Mouse (Mus musculus) embryo, embryonic 9.5 days (tissue): Measurements from ENCODE around the gene Rexo1.

ENCODE experiments used
- DNase-seq: peaks from one replicate; pipeline ENCODE4 v3.0.0-alpha.2; 2017; ENCODE audit errors: extremely low spot score

Rexo1 gene

DNA sequence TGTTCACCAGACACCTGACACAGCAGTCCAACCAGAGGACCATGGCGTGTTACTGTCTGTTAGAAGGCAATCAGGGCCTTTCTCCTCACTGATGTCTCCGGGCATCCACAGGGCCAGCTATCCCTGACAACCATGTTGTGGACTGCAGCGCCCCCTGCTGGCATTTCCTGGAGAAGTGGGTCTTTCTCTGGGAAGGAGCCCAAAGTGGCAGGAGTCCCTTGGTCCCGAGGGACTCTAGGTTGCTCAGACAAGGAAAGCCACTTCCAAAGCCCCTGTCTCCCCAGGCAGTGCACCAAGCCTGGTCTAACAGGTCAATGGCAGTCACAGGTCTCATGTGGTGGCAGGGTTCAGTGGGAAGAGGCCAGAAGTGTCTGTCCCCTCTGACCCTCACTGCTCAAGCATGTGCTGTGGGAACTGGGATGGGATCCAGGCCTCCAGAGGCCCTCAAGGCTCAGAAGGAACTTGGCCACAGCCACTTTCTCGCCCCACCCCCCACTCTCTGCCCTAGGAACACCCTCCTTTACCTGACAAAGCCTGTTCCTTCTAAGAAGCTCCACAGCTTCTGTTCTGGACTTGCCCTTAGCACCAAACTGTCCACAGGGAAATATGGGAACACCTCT, 3.9 kb downstream of the Rexo1 start:
- DNase-seq: peak; percentile 74

DNA sequence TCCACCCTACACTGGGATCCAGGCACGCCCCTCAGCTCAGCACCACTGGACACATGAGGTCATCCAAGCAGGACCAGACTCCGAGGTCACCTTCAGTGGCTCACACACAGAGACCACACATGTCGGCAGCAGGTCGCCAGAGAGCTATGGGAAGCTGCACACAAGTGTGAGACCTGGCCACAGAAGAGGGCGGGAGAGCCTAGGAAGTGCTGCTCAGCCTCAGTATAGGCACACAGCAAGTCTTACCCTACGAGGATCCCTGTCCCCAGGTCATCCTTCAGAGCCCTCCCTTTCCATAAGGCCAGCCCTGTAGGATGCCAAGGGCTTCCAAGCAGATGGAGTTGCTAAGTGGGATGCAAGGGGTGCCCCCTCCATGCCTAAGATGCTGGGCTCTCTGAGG, 7.4 kb downstream of the Rexo1 start:
- no peak for DNase-seq

DNA sequence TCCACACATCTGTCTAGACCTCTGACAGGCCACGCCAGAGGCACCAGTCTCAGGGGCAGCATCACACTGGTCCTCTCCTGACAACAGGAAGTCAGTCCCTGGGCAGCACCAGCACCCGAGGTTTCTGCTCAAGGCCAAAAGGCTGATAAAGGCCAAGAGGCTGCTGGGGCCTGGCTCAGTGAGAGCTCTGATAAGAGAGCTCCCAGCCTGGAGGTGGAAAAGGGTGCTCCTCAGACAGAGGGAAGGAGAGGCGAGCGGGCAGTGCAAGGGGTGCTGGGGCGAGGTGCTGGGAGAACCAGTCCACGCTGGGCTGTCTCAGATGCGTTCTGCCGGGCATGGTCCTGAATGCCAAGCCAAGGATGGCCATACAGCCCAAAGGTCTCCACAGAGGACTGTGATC, 7.8 kb downstream of the Rexo1 start:
- DNase-seq: no peak

DNA sequence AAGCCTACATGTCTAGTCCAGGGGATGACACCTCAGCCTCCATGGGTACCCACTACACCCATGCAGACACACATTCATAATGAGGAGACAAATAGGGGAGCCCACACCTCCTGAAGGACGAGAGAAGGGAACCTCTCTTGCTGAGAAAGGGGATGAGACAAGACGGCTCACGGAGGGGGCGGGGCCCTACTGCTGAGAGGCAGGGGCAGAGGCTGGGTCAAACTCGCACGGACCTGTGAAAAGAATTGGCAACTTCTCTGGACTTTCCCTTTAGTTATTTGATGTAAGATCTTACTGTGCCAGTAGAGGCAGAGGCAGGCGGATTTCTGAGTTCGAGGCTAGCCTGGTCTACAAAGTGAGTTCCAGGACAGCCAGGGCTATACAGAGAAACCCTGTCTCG, 9.0 kb downstream of the Rexo1 start:
- DNase-seq: no peak

DNA sequence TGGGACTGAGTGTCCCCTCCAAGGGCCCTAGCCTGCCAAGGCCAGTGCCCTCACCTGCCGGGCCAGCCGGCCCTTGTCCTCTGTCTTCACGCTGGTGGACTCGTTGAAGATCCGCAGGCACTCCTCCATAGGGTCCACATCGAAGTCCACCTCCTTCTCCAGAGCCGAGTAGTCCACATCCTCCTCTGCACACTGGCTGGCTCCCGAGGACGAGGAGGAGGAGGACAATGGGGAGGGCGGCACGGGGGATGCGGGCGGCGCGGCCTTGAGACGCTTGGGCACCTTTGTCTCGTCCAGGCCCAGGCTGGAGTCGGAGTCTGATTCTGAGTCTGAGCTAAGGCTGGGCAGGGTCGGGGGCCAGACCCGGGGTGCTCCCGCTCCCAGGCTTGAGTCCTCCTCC, 12.1 kb downstream of the Rexo1 start:
- no peak for DNase-seq

DNA sequence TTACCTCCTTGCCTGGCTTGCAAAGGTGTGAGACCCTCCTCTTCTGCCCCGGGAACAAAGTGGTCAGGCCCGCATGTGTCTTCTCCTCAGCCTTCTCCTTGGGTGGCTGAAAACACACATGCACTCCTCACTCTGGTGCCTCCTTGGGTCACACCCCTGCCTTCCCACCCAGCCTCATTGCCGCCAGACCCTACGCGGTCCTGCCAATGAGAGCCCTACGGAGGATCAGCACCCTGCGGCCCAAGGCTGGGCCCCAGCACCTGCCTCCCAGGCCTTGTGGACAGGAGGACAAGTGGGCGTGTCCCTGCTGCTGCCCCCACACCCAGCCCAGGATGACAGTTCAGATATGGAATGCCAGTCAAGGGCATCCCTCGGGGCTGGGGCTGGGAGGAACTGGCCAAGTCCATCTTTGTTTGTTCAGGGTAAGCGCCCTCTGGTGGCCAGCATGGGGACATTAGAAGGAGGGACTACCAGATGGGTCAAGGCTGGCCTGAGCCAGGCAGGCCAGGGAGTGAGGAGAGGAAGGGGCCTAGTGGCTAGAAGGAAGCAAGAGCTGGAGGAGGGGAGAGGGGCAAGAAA, 12.8 kb downstream of the Rexo1 start:
- DNase-seq: peak; percentile 69

DNA sequence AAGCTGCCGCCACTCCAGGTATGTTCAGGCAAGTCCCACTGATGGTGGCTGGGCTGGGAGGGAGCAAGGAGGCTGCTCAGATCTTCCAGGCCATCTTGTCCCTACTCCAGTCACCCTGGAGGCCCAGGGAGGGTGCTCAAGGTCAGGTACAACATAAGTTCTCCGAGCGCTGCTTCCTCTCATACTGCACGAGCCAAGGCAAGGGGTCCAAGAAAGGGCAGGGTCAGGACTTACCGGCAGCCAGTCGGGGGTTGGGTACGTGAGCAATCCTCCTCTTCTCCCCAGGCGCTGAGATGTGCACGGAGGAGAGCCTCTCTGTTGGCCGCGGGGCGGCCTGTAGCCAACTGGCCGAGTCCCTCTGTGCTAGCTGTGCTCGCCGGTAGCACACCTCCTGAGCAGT, 13.8 kb downstream of the Rexo1 start:
- DNase-seq: no peak

DNA sequence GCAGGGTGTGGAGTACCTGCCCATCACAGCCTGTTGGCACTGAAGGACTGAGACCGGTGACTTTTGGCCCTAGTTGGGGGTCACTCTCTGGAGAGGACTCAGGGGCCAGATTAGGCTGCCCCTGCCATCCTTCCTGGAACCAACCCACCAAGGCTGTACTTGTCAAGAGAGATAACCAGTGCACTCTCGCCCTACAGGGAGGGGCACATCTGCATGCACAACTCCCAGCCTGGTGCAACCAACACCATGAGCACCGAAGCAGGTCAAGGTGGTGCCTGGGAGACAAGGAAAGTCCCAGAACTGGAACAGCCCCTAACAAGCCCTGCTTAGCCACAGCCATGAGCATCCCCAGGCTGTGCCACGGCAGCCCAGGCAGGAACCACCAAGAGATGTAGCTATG, 14.4 kb downstream of the Rexo1 start:
- DNase-seq: no peak

DNA sequence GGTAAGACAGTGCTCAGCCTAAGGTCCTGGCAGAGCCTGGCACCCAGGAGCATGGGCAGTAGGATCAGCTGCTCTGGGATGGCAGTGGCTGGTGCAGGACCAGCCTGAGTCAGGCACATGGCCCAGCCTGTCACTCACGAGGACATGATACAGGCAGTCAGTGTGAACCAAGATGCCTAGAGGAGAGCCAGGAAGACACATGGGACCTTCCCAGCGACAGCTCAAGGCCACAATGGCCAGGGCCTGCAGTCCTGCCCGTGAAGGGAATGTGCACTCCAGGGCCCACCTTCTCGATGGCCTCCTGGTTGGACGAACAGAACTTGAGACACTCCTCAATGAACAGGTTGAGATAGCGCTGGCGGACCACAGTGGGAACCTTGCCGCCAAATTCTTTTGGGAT, 15.8 kb downstream of the Rexo1 start:
- DNase-seq: no peak

DNA sequence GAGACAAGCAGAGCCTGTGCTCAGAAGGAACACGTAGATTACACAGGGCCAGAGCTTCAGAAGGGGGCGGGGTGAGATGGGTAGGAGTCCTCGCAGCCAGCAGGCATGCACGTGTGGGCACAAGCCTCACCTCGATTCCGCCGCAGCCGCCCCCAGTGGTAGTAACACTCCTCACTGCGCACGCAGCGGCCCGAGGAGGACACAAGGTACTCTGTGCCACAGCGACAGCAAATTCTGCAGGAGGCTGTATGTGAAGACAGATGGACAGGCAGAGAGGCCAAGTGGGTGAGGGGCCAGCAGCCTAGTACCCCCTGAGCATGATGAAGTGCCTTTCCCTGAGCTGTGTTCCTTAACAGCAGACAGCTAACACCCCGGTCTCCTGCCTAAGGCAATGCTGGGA, 17.5 kb downstream of the Rexo1 start:
- DNase-seq: no peak

DNA sequence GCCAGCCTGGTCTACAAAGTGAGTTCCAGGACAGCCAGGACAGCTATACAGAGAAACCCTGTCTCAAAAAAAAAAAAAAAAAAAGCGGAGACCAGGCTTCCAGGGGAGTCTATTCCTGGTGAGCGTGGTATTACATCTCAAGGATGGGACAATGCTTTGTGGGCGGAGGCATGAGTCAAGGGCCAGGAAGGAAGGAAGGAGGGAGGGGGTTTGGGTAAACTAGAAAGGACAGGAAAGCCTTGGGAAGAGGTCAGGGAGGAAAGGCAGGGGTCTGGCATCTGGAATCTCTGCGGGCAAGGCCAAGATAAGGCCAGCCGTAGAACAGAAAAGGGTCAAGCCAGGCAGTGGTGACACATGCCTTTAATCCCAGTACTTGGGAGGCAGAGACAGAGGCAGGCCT, 21.9 kb downstream of the Rexo1 start:
- DNase-seq: no peak

DNA sequence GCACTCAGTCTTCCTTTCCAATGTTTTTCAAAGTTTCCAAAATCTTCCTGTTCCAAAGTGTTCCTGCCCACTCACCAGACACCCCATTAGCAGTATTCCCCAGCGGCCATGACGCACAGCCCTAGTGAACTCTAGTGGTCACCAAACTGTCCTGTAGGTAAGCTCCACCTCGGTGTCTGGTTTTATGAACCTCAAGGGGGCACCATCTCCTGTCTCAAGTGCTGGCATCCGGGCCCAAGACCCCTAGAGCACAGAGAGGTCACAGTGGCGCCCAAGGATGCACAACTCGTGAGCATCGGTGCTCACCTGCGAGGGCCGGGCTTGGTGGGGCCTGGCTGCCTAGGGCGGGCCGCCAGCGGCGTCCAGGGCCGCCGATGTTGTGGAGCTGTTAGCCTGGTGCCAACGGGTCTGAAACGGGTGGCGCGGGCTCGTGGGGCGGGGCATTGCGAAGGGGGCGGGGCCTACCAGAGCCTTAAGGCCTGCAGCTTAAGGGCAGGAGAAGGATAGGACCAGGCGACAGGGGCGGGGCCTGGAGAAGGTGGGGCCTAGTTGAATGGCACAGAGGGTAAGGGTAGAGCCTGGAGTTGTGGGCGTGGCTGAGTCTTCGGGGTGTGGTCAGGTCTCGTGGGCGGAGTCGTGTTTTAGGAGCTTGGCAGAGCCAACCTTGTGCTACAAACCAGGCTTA, 22.5 kb downstream of the Rexo1 start, which contains the start of gene Atp8b3:
Gene Atp8b3 (minus strand): TSS at position 415 of the 685 bp plus-strand sequence.
- peak; percentile 87 for DNase-seq

DNA sequence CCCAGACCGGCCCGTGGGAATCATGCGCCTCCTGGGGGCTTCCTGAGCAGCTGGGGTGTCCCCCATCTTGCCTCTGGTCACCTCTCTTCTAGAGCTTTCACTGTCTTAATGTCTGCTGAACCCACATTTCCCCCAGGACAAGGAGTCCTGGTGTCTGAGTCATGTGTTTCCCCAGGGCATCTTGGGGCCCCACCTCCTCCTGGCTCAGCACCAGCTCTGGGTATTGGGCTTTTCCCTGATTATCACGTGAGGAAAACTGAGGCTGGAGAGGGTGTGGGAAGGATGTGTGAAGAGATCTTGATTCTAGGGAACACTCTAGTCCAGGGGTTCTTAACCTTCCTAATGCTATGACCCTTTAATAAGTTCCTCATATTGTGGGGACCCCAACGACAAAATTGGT, 23.2 kb downstream of the Rexo1 start:
- DNase-seq: no peak

DNA sequence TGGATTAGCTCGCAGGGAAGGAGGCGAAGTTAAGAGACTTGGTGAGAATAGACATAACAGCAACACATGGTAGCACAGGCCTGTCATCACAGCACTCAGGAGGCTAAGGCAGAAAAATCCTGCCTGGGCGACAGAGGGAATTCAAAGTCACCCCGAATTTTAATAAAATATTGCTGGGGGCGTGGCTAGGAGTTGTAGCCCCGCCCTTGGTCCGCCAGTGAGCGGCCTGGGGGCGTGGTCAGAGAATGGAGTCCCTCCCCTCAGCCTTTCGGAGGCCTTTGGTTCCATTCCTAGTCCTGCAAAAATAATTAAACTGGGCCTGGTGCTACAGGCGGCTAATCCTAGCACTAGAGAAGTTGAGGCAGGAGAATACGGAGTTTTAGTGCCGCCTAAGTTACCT, 25.6 kb downstream of the Rexo1 start:
- DNase-seq: no peak

DNA sequence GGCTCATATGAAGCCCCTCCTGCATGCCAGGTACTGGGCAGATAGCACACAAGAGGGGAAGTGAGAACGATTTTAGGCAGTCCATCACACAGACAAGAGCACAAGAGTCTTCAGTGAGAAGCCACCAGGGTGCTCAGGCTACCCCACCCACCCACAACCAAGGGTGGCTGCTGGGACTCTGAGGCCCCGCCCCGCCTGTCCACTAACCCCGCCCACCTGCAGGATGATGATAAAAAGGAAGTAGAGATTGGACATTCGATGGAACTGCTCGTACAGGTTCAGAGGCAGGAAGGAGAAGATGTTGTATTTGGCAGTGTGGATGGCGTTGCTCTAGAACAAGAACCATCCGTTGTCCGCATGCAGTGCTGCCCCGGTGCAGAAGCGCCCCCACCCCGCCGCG, 26.3 kb downstream of the Rexo1 start:
- DNase-seq: no peak

DNA sequence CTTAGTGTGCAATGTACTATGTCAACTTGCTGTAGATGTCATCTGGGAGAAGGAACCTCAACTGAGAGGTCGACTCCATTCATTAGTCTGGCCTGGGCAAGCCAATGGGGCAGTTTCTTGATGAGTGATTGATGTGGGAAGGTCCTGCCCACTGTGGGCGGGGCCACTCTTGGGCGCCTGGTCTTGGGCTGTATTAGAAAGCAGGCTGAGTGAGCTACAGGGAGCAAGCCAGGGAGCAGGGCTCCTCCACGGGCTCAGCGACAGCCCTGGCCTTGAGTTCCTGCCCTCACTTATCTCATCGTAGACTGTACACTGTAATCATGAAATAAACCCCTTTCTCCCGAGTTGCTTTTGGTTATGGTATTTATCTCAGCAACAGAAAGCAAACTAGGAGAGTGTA, 27.7 kb downstream of the Rexo1 start:
- DNase-seq: peak; percentile 40

DNA sequence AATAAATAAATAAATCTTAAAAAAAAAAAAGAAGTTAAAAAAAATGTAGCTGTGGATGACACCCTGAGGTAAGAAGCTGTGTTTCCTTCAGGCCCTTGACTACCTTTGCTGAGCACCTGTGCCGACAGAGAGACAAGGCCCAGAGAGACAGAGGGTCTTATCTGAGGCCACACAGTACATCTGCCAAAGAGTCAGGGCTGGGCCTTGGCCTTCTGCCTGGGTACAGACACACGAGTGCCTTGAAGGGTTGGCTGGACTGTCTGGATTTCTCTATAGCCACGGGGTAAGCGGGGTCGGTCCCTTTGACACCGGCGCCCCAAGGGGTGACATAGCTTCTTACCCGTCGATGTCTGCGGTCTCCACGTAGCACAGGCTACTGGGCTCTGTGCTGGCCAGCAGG, 28.6 kb downstream of the Rexo1 start:
- no peak for DNase-seq

DNA sequence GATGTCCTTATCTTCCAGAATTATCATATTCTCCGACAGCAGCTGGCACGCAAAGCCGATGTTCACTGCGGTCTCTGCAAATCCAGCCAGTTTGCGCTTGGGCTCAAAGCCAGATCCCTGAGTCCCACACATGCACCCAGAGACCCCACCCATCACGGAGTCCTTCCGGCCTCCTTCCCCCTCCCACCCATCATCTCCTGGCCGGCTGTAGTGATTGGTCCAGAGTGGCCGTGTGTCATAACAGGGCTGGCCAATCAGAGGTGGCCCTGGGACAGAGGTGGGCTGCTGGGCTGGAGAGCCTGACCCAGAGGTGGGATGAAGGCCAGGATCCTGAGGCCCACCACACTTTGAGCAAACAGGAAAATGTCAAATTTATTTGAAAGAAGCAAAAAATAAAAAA, 35.2 kb downstream of the Rexo1 start:
- DNase-seq: peak; percentile 59

DNA sequence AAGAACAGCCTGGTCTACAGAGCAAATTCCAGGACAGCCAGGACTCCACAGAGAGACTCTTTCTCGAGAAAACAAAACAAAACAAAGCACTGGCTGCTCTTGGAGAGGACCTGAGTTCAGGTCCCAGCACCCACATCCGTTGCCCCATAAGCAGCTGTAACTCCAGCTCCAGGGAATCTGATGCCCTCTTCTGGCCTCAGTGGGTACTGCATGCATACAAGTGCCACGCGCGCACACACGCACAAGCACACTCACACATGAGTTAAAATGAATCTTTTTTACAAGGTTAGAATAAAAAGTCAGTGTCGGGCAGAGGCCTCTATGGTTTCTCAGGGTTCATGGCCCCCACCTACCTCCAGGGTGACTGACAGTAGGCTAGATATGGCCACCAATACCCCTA, 38.1 kb downstream of the Rexo1 start:
- DNase-seq: no peak

DNA sequence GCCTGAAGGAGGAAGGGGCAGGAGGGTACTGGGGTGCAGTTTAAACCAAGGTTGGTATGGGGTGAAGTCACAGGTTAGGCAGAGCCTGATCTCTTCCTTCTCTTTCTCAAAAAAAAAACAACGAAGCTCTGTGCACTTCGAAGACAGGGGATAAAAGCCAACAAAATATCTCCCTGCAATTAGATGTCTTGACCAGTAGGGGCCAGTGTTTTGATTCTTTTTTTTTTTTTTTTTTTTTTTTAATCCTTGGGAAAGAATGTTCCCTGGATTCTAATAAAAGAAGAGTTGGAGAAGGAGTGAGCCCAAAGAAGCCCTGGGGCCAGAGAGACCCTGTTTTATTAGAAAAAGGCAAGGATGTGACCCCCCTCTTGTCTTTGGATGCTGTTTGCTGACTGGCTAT, 42.1 kb downstream of the Rexo1 start:
- no peak for DNase-seq

DNA sequence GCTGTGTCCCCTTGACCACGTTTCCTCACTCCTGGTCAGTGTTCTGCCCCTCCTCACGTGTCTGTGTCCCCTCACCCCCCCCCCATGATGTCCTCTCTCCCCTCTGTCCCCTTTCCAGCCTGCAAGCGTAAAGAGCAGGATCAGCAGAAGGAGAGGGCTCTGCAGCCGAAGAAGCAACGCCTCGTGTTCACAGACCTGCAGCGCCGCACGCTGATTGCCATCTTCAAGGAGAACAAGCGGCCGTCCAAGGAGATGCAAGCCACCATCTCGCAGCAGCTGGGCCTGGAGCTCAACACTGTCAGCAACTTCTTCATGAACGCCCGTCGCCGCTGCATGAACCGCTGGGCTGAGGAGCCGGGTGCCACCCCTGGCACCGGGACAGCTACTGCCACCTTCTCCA, 47.6 kb downstream of the Rexo1 start:
- DNase-seq: no peak

DNA sequence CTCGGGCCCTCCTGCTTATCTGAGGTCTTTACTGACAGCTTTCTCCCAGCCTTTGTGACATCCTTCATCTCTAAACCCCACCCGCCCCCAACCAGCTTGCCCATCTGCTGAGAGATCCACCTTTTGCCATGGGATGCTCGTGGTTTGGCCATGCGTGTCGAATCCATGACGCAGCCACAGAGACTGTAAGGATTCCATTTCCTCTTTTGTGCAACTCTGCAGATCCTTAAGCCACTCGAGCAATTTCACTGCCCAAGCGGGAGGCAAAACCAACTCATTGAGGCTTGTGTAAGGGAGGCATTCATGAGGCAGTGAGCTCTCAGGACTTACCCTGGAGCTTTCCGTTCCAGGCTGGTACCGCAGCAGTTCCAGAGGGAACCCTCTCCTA, 51.1 kb downstream of the Rexo1 start:
- DNase-seq: no peak

DNA sequence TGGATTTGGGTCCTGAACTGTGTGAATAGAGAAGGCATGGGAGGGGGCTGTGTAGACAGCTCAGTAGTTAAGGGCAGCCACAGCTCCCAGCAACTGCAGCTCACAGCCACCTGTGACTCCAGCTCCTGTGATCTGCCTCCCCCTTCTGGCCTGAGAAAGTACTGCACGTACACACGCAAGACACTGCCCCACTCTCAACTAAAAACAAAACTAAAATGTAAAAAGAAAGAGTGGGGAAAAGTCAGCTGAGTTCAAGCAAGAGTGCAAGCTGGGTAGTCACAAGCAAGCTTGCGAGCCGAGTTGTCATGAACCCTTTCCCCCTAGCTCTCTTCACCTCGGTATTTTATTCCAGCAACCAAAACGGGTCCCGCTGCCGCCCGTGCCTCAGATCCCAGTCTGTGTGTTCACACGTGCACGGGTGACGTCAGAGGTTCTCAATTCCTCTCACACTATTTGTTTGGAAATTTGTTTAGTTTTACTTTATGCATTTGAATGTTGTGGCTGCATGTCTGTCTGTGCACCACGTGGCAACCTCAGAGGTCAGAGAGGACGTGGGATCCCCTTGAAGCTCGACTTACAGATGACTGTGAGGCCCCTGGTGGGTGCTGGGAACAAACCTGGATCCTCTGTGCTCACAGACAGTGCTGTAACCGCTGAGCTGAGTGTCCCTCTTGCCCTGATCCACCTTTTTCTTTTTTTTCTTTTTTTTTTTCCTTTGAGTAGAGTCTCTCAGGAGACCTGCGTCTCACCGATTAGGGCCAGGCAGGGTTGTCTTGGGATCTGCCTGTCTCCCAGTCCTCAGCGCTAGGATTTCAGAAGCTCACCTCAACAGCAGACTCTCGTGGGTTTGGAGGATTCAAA, 51.7 kb downstream of the Rexo1 start:
- peak; percentile 77 for DNase-seq
